Mouse (Mus musculus): ENCODE results near the gene Frzb.

- TF ChIP-seq CTCF (IDR thresholded peaks at IDR 0.05) (no peak), EP300 (IDR thresholded peaks at IDR 0.05) (no peak)
Measured at GRCm38 (mm10) chr2:80445926-80446307, 1.5 kb downstream of the Frzb start.
